21 mouse cellular contexts compared by ENCODE assay signal in genomic region chr7:124581342-124581741, GRCm38 (mm10).
"Had no signal": no experiment of that assay in that cellular context is flagged by ENCODE, and none has a peak within 500 bp of the region (broad histone marks: within the 10 kb centered on the region; RNA-seq: fewer than 3 reads in every experiment).

No protein-coding gene starts in this region.

- H3K4me2 ChIP-seq: lung, embryonic 15.5 days; midbrain, embryonic 11.5 days; midbrain, embryonic 13.5 days; midbrain, embryonic 15.5 days; neural tube, embryonic 13.5 days; neural tube, embryonic 15.5 days had no signal

- H3K27me3 ChIP-seq: lung, embryonic 15.5 days; megakaryocyte, embryonic 14.5 days; midbrain, embryonic 13.5 days; midbrain, embryonic 15.5 days; neural tube, embryonic 13.5 days; neural tube, embryonic 15.5 days had no signal

- H3K4me1 ChIP-seq: lung, embryonic 15.5 days; megakaryocyte, embryonic 14.5 days; midbrain, embryonic 13.5 days; midbrain, embryonic 15.5 days; neural tube, embryonic 13.5 days; neural tube, embryonic 15.5 days had no signal

- H3K4me3 ChIP-seq: lung, embryonic 15.5 days; megakaryocyte, embryonic 14.5 days; midbrain, embryonic 13.5 days; midbrain, embryonic 15.5 days; neural tube, embryonic 13.5 days; neural tube, embryonic 15.5 days had no signal

- H3K36me3 ChIP-seq: lung, embryonic 15.5 days; midbrain, embryonic 13.5 days; midbrain, embryonic 15.5 days; neural tube, embryonic 13.5 days; neural tube, embryonic 15.5 days had no signal

- H3K9me3 ChIP-seq: lung, embryonic 15.5 days; midbrain, embryonic 13.5 days; midbrain, embryonic 15.5 days; neural tube, embryonic 13.5 days; neural tube, embryonic 15.5 days had no signal

- H3K27ac ChIP-seq: lung, embryonic 15.5 days; macrophage; midbrain, embryonic 13.5 days; midbrain, embryonic 15.5 days; neural tube, embryonic 13.5 days; neural tube, embryonic 15.5 days had no signal

- DNase-seq: liver, postnatal 0 days; lung, adult 2 months; lung, postnatal 14 days; lung, postnatal 36 days; retina, postnatal 1 day; right cerebral cortex, adult 18-20 months; right cerebral cortex, postnatal 25 days; right cerebral cortex, postnatal 4 days; spleen, adult 18-20 months; thymus, adult 18-20 months; thymus, postnatal 14 days; thymus, postnatal 36 days had no signal

- ATAC-seq: liver, postnatal 0 days; lung, postnatal 0 days; midbrain, embryonic 13.5 days; midbrain, embryonic 15.5 days had no signal

- H3K9ac ChIP-seq: liver, postnatal 0 days; lung, embryonic 15.5 days; midbrain, embryonic 13.5 days; midbrain, embryonic 15.5 days; neural tube, embryonic 13.5 days; neural tube, embryonic 15.5 days had no signal
